Mouse (Mus musculus) kidney, postnatal 0 days (tissue): ENCODE data around the gene Jhy. TPM values are rescaled to one million over a fixed set of nuclear protein-coding genes. Genes with fewer than 3 reads are reported as not detected.

ENCODE experiments used
- ATAC-seq: fragments of 200-750 bp; cut with Nextera tagmentation; replicated peaks from 2 replicates; pipeline ENCODE4 v1.8.0; 2017; ENCODE audit warnings: low read depth, moderate number of reproducible peaks, moderate TSS enrichment, moderate library complexity; ENCODE audit not compliant: low FRiP score
- DNase-seq: peaks from one replicate; pipeline ENCODE4 v3.0.0-alpha.2; 2016; ENCODE audit warnings: low spot score
- H3K27ac ChIP-seq: fragments of 300-500 bp; sonication (generic); 2 replicates; pipeline ENCODE4 v1.5.1; 2014; ENCODE audit warnings: mild to moderate bottlenecking
- H3K27me3 ChIP-seq: fragments of 300-500 bp; sonication (generic); 2 replicates; pipeline ENCODE4 v1.6.1; 2014; ENCODE audit warnings: low read length, mixed read lengths; ENCODE audit not compliant: insufficient read depth
- H3K36me3 ChIP-seq: fragments of 300-500 bp; sonication (generic); 2 replicates; pipeline ENCODE4 v1.6.1; 2014; ENCODE audit warnings: low read length, mixed read lengths; ENCODE audit not compliant: insufficient read depth
- H3K4me1 ChIP-seq: fragments of 300-500 bp; sonication (generic); replicated peaks from 2 replicates; pipeline ENCODE4 v1.6.1; 2014; ENCODE audit warnings: antibody characterized with exemption, low read length, mixed read lengths; ENCODE audit not compliant: insufficient read depth
- H3K4me2 ChIP-seq: fragments of 300-500 bp; sonication (generic); 2 replicates; pipeline ENCODE4 v1.6.1; 2014; ENCODE audit warnings: mild to moderate bottlenecking, low read length, moderate library complexity, mixed read lengths
- H3K4me3 ChIP-seq: fragments of 300-500 bp; sonication (generic); replicated peaks from 2 replicates; pipeline ENCODE4 v1.5.1; 2014; ENCODE audit warnings: low read depth, low read length
- H3K9ac ChIP-seq: fragments of 300-500 bp; sonication (generic); 2 replicates; pipeline ENCODE4 v1.6.1; 2014; ENCODE audit warnings: low read depth, low read length
- H3K9me3 ChIP-seq: fragments of 300-500 bp; sonication (generic); replicated peaks from 2 replicates; pipeline ENCODE4 v1.6.1; 2016; ENCODE audit warnings: low read length, inconsistent platforms, mixed read lengths
- CTCF ChIP-seq: IDR thresholded peaks from 2 replicates; pipeline ENCODE4 v1.5.1; 2016; ENCODE audit warnings: antibody characterized with exemption, low read depth, mild to moderate bottlenecking, moderate library complexity
- WGBS: fragments of 180-500 bp; shearing (Covaris S2); extraction: QIAGEN DNeasy Blood & Tissue Kit; methylation state at CpG from one replicate; pipeline ENCODE4 v1.1.7; 2014; 5-methylcytosine and 5-hydroxymethylcytosine counted together
- polyA plus RNA-seq: library from polyadenylated mRNA; unstranded; fragments of >200 nt; fragmentation: Nextera tagmentation; extraction: Ambion mirVana; gene quantifications from 2 replicates; pipeline ENCODE4 v1.2.1, GENCODE M21; 2015

The Jhy gene
- polyA plus RNA-seq, 1 experiment from 2014 or later: 0.17 TPM

GRCm38 (mm10) chr9:40876693-40877092 lies 87.2 kb downstream of the Jhy start:
- Histone ChIP-seq H3K4me2 (no peak overlapping the region), H3K27me3 (peaks cover 96% of the 10 kb centered on the region), H3K4me1 (0 out of 2 replicates have a peak, but pooled peaks cover 2% of the 10 kb centered on the region), H3K27ac (no peak overlapping the region), H3K9me3 (no peaks in the 10 kb centered on the region), H3K4me3 (no peak overlapping the region), H3K9ac (no peak overlapping the region), H3K36me3 (no peaks in the 10 kb centered on the region)
- ATAC-seq (no peak), DNase-seq (no peak)
- TF ChIP-seq CTCF: no peak
- WGBS: 8% methylated on average over 5 of the region's 5 CpGs

GRCm38 (mm10) chr9:40876164-40876563 lies 87.8 kb downstream of the Jhy start:
- TF ChIP-seq CTCF: no peak
- H3K4me1 ChIP-seq: 0 out of 2 replicates have a peak, but pooled peaks cover 2% of the 10 kb centered on the region
- H3K9me3 ChIP-seq: no peaks in the 10 kb centered on the region
- no peak overlapping the region for H3K4me2 ChIP-seq
- H3K36me3 ChIP-seq: no peaks in the 10 kb centered on the region
- H3K9ac ChIP-seq: no peak overlapping the region
- peaks cover 96% of the 10 kb centered on the region for H3K27me3 ChIP-seq
- ATAC-seq (no peak), DNase-seq (no peak)
- H3K27ac ChIP-seq: no peak overlapping the region
- under 1% methylated on average over 29 of the region's 29 CpGs for WGBS
- no peak overlapping the region for H3K4me3 ChIP-seq

GRCm38 (mm10) chr9:40875431-40875830 lies 88.5 kb downstream of the Jhy start:
- WGBS: 2% methylated on average over 17 of the region's 17 CpGs
- H3K4me2 ChIP-seq: no peak overlapping the region

GRCm38 (mm10) chr9:40874961-40875360 lies 89.0 kb downstream of the Jhy start:
- Histone ChIP-seq H3K9me3 (no peaks in the 10 kb centered on the region), H3K27ac (no peak overlapping the region), H3K4me3 (no peak overlapping the region), H3K9ac (no peak overlapping the region), H3K4me1 (0 out of 2 replicates have a peak, but pooled peaks cover 2% of the 10 kb centered on the region), H3K36me3 (no peaks in the 10 kb centered on the region), H3K4me2 (no peak overlapping the region), H3K27me3 (peaks cover 94% of the 10 kb centered on the region)
- no peak for TF ChIP-seq CTCF
- DNase-seq: no peak
- 2% methylated on average over 4 of the region's 4 CpGs for WGBS
- no peak for ATAC-seq

More at GRCm38 (mm10) chr9:40875431-40875830, 88.5 kb downstream of the Jhy start:
- no peaks in the 10 kb centered on the region for H3K36me3 ChIP-seq
- no peak for TF ChIP-seq CTCF
- H3K9me3 ChIP-seq: no peaks in the 10 kb centered on the region
- peaks cover 93% of the 10 kb centered on the region for H3K27me3 ChIP-seq
- H3K4me3 ChIP-seq: no peak overlapping the region
- no peak overlapping the region for H3K9ac ChIP-seq
- DNase-seq (no peak), ATAC-seq (no peak)
- 0 out of 2 replicates have a peak, but pooled peaks cover 2% of the 10 kb centered on the region for H3K4me1 ChIP-seq
- no peak overlapping the region for H3K27ac ChIP-seq

- ATAC-seq: peak; percentile 65; the same call in 1 of the 2 replicates
- 4% methylated on average over 32 of the region's 32 CpGs for WGBS
- H3K36me3 ChIP-seq: no peaks in the 10 kb centered on the region
These were observed 90.1 kb downstream of the Jhy start, which contains the start of gene Bsx for GRCm38 (mm10) chr9:40873556-40874470. Gene Bsx, plus strand, starts transcription at chr9:40874127.

GRCm38 (mm10) chr9:40872156-40872478 lies 91.8 kb downstream of the Jhy start:
- H3K27me3 ChIP-seq: peaks cover 83% of the 10 kb centered on the region
- WGBS: 7% methylated on average over 8 of the region's 8 CpGs
- H3K4me2 ChIP-seq: no peak overlapping the region
- H3K36me3 ChIP-seq: no peaks in the 10 kb centered on the region
- no peak; the same call in 1 of the 2 replicates for TF ChIP-seq CTCF
- no peak overlapping the region for H3K4me3 ChIP-seq
- no peak overlapping the region for H3K9ac ChIP-seq
- no peak overlapping the region for H3K27ac ChIP-seq
- ATAC-seq (no peak), DNase-seq (no peak)
- H3K4me1 ChIP-seq: no peaks in the 10 kb centered on the region
- no peaks in the 10 kb centered on the region for H3K9me3 ChIP-seq

More at GRCm38 (mm10) chr9:40873556-40874470, 90.1 kb downstream of the Jhy start, which contains the start of gene Bsx:
- H3K4me2 ChIP-seq: peak within 1 kb of the TSS; percentile 46
- H3K4me1 ChIP-seq: 0 out of 2 replicates have a peak, but pooled peaks cover 2% of the 10 kb centered on the region
- no peak within 1 kb of the TSS for H3K27ac ChIP-seq
- peak within 1 kb of the TSS; percentile 17; the same call in 1 of the 2 replicates for H3K4me3 ChIP-seq
- no peaks in the 10 kb centered on the region for H3K9me3 ChIP-seq
- TF ChIP-seq CTCF: no peak
- peak; percentile 84 for DNase-seq
- no peak within 1 kb of the TSS for H3K9ac ChIP-seq
- peaks cover 91% of the 10 kb centered on the region for H3K27me3 ChIP-seq
